Mouse (Mus musculus): ENCODE data around the gene Tmem144. TPM values are rescaled to one million over a fixed set of nuclear protein-coding genes. Genes with fewer than 3 reads are reported as not detected.

Gene Tmem144
- 4.2 and 9.5 TPM in 2 replicates for polyA plus RNA-seq (2012; rRNA removed)

DNA sequence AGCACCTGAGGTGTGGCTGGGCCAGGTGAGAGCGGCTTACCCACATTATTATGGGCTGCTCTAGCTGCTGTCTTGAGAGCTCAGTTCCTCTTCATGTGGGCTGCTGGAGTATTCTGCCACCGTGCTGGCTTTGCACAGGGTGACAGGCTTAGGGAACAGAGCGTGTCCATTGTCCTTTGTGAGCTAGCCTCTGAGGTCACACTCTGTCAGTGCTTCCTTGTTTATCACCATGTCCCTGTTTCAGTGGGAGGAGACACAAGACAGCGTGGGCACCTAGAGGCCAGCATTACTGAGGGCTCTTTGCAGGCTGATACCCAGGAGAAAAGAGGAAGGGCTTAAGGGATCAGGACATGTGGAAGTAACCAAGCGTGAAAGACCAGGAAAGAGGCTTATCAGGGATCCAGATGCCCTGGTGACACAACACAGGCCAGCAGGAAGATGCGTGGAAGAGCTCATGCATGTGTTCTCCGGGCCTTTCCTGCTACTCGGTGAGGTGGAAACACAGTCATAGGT is at the start of gene Tmem144:
TSS of gene Tmem144 (minus strand) at position 120 of the 513 bp plus-strand sequence.
- WGBS = 37% methylated on average over 8 of the region's 8 CpGs
- no peak for DNase-seq (ENCODE audit: low read depth, low spot score)

DNA sequence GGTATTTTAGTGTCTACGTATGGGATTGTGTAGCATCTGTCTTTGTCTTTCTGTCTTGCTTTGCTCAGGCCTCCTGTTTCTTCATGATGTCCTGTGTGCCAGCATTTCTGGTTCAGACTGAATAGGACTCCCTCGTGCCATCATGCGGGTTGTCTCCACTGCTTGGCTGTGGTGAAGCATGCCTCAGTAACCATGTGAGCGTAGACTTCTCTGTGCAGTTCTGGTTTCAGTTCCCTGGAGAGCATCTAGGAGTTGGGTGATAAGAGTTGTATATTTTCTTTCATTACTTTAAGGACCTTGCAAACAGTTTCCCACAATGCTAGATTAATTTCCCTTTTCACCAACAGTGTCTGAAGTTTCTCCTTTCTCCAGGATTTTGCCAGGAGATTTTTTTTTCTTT is 49.2 kb upstream of the Tmem144 start:
- WGBS = 93% methylated on average over 4 of the region's 4 CpGs
- DNase-seq (ENCODE audit: low read depth, low spot score) = no peak

DNA sequence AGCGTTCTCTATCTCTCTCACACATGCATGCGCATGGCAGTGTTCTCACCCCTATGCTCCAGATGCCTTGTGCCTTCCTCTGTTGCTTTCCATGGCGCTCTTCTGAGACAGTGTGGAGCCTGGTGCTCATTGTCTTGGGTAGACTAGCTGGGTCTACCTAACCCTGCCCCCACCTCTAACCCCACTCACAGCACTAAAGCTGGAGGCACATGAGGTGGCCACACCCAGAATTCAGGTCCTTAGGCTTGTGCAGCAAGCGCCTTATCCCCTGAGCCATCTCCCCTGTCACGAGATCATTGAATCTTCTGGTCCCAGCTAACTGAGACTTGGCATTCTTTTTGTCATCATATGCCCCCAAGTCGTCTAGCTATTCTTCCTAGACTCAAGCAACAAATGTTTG is 48.7 kb upstream of the Tmem144 start:
- WGBS = 89% methylated on average over 6 of the region's 6 CpGs
- DNase-seq (ENCODE audit: low read depth, low spot score) = no peak

DNA sequence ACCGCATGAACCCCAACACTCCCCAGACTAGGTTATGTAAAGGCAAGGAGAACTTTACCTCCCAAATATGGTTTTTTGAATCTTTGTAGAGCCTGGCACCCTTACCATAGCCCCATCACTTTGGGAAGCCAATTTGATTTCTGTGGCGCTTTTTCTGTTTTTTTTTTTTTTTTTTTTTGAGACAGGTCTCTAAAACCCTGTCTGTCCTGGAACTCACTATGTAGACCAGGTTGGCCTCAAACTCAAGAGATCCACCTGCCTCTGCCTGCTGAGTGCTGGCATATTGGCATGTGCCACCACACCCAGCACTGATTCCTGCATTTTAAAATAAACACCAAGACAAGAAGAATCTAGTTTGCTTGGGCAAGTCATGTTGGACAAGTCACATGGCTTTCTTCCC is 47.9 kb upstream of the Tmem144 start:
- WGBS = 95% methylated on average over 2 of the region's 2 CpGs
- DNase-seq (ENCODE audit: low read depth, low spot score) = no peak

DNA sequence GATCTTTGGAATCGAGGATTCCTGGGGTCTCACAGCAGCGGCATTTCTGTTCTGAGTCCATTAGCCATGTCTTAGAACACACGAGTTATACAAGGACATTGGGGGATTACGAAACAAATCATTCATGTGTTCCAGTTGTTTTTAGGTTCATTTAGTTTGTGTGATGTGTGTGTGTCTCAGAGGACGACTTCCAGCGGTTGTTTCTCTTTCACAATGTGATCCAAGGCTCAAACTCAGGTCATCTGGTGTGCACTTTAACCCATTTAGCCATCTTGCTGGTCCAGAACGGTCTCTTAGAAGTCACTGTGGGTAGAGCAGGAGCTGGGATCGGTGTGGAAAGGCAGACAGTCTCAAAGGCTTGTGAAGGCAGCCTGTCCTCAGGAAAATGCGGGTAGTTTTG is 47.3 kb upstream of the Tmem144 start:
- 79% methylated on average over 9 of the region's 9 CpGs for WGBS
- no peak for DNase-seq (ENCODE audit: low read depth, low spot score)

DNA sequence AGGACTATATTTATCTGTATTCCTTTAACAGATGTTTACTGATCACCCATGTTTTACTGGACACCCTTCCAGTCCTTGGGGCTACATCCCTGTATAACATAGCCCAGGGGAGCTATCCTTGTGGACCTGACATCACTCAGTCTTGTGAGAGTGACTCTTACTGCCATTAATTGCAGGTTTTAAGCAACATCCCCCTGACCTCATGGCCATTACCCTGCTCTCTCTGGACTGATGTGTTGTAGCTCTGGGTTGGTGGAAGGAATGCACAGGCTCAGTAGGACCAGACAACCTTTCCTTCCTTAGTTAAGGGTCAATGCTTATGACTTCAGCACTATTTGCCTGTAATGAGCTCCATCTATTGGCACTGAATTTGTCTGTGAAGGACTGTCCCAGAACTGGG is 45.9 kb upstream of the Tmem144 start:
- DNase-seq (ENCODE audit: low read depth, low spot score) = no peak

DNA sequence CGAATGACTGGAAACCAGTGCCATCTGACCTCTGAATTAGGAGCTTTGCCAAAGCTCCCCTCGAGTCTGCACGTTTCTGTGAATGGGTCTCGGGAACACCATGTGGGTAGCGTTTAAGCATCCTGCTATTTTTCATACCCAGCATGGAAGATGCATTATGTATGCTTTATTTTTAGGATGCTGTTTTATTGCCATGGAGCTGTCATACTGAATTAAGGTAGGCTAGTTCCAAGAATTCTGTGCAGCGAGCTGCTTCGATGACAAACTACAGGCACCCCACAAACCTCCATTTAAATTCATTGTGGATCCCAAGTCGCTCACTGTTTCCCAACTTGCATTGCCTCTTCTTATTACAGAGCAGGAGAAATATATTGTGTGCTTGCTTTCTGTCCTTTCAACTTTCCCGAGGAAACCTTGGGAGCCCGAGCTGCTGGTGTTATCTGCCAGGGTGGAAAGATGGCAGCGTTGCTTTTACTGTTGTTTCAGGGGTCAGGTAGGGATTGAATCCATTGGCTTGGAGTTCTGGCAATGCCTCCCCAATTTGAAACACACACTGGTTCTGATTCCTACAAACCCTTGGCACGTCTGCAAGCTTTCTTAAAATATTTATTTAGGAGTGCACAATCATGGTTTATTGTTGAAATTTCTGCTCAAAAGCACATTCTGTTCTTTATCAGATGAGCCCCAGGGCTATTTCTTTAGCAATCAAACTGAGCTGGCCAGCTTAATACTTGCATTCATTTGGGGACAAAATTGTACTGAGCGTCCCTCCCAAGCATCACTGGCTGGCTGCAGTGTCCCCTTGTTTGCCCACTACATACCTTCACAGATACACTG is 45.2 kb upstream of the Tmem144 start:
- 62% methylated on average over 13 of the region's 13 CpGs for WGBS
- no peak for DNase-seq (ENCODE audit: low read depth, low spot score)

DNA sequence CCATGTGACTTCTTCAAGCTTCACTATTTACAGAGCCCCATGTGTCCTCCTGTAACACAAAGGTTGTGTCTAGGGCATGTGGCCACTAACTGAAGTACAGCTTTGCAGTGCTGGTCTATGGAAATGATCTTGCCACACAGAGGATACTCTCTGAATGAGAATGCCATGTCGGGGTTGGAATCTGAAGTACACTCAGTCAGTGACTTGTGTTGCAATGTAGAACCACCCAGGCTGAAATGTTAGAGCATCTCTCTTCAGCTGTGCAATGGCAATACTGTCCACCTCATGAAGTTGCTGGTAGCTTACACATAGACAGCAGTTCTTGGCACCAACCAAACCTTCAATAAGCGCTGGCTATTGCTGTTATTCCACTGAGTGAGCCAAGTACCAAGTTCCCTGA is 35.4 kb upstream of the Tmem144 start:
- DNase-seq (ENCODE audit: low read depth, low spot score) = no peak

DNA sequence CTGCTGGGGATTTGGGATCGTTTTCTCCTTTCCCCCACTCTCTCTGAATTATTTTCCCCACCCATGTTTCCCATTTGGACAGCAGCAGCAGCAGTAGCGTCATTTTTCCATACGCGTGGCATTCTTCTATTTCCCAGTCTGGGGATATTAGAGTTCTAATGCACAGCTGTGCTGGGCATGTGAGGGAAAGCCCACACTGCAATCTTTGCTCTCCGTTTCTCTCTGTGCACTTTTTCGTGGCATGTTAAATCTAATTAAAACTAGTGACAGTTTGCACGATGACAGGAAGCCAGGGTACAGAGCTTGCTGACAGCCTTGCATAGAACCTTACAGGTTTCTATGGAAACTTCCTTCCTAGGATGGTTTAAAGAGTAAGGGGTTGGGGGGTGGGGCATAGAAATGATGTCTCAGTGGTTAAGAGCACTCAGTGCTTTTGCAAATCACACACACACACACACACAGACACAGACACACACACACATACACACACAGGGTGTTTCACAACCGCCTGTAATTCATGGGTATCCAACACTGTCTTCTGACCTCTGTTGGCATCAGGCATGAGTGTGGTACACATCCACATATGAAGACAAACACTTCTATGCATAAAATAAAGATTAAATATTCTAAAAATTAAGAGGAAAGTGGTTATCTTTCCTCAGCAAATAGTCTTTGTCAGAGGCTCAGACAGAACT is 34.7 kb upstream of the Tmem144 start:
- DNase-seq (ENCODE audit: low read depth, low spot score) = no peak
- 65% methylated on average over 8 of the region's 8 CpGs for WGBS

More for the DNA sequence above, 35.4 kb upstream of the Tmem144 start:
- WGBS = 69% methylated on average over 2 of the region's 2 CpGs

DNA sequence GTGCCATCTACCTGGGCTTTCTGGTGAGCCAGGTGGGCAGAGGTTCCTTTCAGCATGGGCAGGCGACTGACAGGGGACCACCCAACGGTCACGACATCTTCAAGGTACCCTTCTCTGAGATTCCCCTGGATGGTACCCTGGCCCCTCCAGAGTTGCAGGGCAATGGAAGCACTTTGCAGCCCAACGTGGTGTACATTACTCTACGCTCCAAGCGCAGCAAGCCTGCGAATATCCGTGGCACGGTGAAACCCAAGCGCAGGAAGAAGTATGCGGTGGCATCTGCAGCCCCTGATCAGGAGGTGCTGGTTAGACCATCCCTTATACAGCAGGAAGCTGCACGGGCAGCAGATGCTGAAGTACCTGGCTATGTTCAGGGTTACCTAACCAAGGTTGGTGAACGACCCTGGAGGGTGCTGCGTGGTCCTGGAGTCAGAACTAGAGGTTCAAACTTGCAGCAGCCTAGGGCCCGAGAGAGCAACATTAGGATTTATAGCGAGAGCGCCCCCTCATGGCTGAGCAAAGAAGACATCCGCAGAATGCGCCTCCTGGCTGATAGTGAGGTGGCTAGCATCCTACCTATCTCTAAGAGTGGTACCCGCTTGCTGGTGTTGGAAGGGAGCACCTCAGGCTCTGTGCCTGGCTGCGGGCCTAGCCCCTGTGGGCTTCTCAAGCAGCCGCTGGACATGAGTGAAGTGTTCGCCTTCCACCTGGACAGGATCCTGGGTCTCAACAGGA is 34.0 kb upstream of the Tmem144 start:
- DNase-seq (ENCODE audit: low read depth, low spot score) = no peak
- WGBS = 52% methylated on average over 23 of the region's 23 CpGs

DNA sequence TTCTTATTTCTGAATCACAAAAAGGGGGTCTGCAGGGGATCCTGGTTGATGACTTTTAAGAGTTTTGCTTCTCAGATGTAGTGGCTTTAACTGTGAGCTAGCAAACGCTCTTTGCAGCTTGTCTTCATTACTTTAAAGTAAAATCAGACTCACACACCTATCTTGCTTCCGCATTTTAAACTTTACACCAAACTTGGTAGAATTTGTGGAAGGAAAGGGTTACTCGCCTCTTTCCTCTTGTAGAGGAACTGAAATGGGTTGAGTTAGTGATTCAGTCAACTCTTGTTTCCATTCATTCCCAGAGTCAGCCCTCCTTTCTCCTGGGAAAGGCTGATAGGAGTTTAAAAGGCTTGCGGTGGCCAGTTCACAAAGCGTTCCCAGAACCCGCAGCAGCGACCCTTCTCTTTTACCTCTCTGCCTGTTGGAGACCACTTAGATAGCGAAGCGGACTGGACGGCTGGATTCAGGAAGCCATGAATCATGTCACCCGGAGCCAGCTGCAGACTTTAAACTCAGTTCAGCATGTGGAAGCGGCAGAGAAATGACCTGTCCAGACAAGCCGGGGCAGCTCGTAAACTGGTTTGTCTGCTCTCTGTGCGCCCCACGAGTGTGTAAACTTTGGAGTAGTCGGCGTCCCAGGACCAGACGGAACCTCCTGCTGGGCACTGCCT is 33.2 kb upstream of the Tmem144 start:
- DNase-seq (ENCODE audit: low read depth, low spot score) = no peak

DNA sequence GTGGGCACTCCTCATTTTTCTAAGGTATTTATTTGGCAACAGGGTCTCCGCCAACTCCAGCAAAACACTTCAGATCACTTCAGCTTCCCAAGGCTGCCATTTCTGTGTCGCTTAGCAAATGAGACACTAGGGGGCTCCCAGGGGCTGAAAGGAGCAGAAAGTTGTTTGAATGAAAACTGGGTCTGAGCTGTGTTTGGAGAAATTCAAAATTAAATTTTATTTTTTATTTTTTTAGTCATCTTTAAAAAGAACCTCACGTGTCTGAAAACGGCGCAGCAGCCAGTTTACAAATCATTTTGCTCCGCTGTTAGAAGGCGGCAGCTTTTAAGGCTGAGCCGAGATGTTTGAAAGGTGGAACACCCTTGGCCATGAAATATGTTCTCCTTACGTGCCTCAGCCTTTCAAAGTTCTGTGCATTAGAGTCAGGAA is 32.2 kb upstream of the Tmem144 start:
- no peak for DNase-seq (ENCODE audit: low read depth, low spot score)
- 10% methylated on average over 9 of the region's 9 CpGs for WGBS

More for the DNA sequence above, 33.2 kb upstream of the Tmem144 start:
- WGBS = 7% methylated on average over 19 of the region's 19 CpGs

DNA sequence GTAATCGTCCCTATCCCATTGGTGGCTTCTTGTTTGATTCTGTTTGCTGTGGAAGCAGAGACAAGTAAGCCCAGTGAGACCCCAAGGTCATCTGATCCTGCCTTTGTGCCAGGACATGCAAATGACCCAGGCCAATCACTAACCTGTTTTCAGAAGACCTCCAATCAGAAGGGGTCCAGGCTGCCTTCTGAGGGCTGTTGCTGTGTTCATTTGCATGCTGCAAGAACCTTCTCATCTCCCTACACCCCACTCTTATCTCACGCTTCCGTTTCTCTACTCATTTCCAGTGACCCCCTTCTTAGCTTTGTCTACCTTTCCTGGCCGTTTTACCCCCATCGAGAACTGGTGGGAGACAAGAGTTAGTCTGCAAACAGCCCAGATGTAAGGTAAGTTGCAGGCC is 31.7 kb upstream of the Tmem144 start, which contains the start of gene Fam198b:
TSS of gene Fam198b (plus strand) at position 229 of the 400 bp plus-strand sequence.
- WGBS = 45% methylated on average over 5 of the region's 5 CpGs

DNA sequence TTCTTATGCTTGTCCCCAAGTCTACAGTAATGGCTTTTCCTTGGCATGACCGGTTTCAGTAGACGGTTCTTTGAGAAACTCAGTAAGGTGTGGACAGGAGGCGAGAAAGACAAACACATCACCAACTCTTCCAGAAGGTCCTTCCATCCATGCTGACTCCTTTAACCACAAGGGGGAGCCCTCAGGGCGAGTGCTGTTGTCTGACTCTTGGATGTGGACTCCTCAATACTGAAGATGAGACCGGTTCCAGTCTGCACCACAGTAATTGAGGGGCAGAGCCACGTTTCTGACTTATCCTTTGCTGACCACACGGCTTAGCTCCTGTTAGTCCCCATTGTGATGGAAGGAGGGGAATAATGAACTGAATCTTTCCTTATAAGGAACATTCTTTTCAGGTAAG is 30.5 kb upstream of the Tmem144 start:
- WGBS = 23% methylated on average over 7 of the region's 7 CpGs
- DNase-seq (ENCODE audit: low read depth, low spot score) = no peak

More for the DNA sequence above, 31.7 kb upstream of the Tmem144 start, which contains the start of gene Fam198b:
- DNase-seq (ENCODE audit: low read depth, low spot score) = no peak

DNA sequence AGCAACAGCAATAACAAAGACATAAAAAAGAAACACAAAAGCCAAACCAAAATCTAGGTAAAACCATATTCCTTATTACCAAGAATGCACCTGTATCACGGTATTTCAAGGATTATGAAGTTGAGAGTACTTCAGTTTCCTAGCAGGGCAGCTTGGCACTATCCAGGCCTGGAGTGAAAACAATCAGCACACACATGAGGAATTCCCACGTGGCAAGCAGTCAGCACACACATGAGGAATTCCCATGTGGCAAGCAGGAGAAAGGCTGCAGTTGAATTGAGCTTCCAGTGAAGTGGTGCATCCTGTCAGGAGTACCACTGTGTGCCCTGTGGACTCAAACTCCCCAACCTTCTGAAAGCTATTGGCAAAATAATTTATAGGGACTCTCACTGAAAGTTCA is 29.1 kb upstream of the Tmem144 start:
- DNase-seq (ENCODE audit: low read depth, low spot score) = no peak
- WGBS = 64% methylated on average over 2 of the region's 2 CpGs

DNA sequence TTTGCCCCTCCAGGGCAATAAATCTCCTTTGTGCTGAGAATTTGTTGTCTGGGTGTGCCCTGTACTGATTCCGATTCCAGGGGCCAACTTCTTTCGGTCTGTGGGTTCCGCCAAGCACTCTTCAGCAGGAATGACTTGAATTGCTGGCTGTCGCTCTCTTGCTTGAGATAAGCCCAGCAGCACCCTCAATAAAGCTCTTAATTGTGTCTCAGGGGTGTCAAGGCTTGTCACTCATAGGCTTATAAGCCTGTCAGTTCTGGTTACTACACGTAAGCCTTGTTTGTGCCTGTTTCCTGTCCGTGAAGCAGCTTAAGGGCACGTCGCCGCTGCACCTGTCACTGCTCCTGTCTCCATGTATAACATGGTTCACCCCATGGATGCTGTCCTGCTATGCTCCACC is 26.7 kb upstream of the Tmem144 start:
- no peak for DNase-seq (ENCODE audit: low read depth, low spot score)

DNA sequence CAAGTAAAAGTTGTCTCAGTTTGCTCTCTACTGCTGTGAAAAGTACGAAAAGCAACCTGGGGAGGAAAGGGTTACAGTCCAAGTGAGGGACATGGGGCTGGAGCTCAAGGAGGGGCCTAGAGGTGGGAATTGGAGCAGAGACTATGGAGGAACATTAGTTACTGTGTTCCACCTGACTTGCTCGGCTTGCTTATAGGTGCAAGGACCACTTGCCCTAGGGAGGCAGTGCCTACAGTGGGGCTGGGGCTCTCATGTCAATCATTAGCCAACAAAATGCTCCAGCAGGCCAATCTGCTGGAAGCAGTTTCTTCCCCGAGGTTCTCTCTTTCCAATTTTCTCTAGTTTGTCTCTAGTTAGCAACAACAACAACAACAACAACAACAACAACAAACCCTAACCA is 25.8 kb upstream of the Tmem144 start:
- WGBS = 39% methylated on average over 3 of the region's 3 CpGs
- DNase-seq (ENCODE audit: low read depth, low spot score) = no peak

More for the DNA sequence above, 26.7 kb upstream of the Tmem144 start:
- 12% methylated on average over 9 of the region's 9 CpGs for WGBS

DNA sequence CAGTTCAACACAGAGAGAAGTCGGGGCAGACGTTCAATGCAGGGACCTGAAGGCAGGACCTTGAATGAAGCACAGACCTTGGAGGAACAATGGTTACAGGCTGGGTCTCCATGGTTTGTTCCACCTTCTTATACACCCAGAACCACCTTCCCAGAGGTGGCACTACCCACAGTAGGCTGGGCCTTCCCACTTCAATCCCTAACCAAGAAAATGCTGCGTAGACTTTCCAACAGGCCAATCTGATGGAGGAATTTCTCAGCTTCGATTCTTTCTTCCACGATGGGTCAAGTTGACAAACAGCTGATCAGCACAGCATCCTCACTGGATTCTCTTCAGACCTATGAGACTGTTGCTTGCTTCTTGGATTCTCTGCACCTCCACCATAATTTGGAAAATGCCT is 22.9 kb upstream of the Tmem144 start:
- no peak for DNase-seq (ENCODE audit: low read depth, low spot score)
- WGBS = 88% methylated on average over 5 of the region's 5 CpGs

DNA sequence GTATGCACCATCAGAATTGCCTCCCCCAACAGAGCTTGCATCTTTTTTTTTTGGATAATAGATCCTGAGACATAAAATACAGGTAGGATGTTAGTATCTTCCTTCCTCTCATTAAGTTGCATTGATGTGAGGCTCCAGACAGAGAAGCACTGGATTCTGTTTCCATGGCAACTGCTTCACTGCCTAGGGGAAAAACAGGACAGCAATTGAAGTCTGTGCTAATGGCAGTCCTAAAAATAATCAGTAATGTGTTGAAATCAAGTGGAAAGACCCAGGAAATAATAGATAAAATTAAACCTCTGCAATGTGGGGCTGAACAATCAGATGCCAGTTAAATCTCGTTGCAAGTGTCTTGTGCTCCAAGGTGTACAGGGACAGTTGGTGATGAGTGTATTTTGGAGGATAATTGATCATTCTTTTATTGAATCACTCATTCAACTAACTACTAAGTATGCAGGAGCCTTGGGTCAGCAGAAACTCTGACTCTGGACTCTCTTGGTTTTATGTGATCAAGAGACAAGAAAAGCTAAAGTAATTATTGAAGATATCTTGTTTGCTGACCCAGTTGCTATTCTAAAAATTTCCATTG is 14.6 kb upstream of the Tmem144 start:
- no peak for DNase-seq (ENCODE audit: low read depth, low spot score)
- 64% methylated on average over 1 of the region's 1 CpGs for WGBS

All from large intestine, adult 2 months (tissue).